Mouse (Mus musculus): Measurements from ENCODE around the gene 1110032A03Rik. TPM values are rescaled to one million over a fixed set of nuclear protein-coding genes. Genes with fewer than 3 reads are reported as not detected.

The 1110032A03Rik gene
- polyA plus RNA-seq, 1 experiment, result 46.5 TPM

GRCm38 (mm10) chr9:50768107-50769002 is 7.0 kb downstream of the 1110032A03Rik start, which contains the start of gene Fdxacb1:
Gene Fdxacb1, plus strand, starts transcription at chr9:50768236.
- DNase-seq (ENCODE audit: low read depth), result peak; percentile 100
- peak; percentile 68 for TF ChIP-seq CTCF (IDR thresholded peaks at IDR 0.05; ENCODE audit: borderline replicate concordance, extremely low read depth, insufficient read depth, insufficient read length)
- peak; percentile 52; the same call in 1 of the 2 replicates for TF ChIP-seq POLR2A (IDR thresholded peaks at IDR 0.05; ENCODE audit: borderline replicate concordance, extremely low read depth, insufficient read depth, insufficient read length, poor library complexity, severe bottlenecking)

DNA sequence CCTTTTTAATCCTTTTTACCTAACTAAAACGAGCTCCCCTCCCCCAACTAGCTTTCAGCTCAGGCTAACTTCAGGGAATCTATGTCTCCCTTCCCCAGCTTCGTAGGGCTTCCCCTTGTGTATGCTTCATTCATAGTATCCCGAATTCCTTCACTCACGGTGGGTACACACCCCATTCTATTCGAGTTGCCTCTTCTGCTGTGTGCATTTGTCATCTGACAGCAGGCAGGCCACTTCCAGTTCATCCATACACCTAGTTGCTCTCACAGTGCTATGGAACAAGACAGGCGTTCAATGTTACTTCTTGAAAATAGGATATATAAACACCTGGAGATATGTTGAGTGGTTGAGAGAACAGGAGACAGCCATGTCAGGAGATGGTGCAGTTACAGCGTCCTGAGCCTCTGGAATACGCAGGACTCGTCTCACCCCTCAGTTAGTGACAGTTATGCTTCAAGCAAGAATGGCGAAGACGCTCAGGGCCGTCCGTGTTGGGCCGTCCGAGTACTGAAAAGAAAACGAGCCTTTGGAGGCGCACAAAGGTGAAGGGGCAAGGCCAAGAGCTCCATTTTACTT is 7.7 kb downstream of the 1110032A03Rik start:
- no peak for TF ChIP-seq CTCF (IDR thresholded peaks at IDR 0.05; ENCODE audit: borderline replicate concordance, extremely low read depth, insufficient read depth, insufficient read length)
- TF ChIP-seq POLR2A (IDR thresholded peaks at IDR 0.05; ENCODE audit: borderline replicate concordance, extremely low read depth, insufficient read depth, insufficient read length, poor library complexity, severe bottlenecking), result no peak
- DNase-seq (ENCODE audit: low read depth), result no peak

GRCm38 (mm10) chr9:50763331-50763730 is 12.0 kb downstream of the 1110032A03Rik start:
- no peak for TF ChIP-seq POLR2A (IDR thresholded peaks at IDR 0.05; ENCODE audit: borderline replicate concordance, extremely low read depth, insufficient read depth, insufficient read length, poor library complexity, severe bottlenecking)
- peak; percentile 62; the same call in 1 of the 2 replicates for TF ChIP-seq CTCF (IDR thresholded peaks at IDR 0.05; ENCODE audit: borderline replicate concordance, extremely low read depth, insufficient read depth, insufficient read length)
- peak; percentile 65 for DNase-seq (ENCODE audit: low read depth)

DNA sequence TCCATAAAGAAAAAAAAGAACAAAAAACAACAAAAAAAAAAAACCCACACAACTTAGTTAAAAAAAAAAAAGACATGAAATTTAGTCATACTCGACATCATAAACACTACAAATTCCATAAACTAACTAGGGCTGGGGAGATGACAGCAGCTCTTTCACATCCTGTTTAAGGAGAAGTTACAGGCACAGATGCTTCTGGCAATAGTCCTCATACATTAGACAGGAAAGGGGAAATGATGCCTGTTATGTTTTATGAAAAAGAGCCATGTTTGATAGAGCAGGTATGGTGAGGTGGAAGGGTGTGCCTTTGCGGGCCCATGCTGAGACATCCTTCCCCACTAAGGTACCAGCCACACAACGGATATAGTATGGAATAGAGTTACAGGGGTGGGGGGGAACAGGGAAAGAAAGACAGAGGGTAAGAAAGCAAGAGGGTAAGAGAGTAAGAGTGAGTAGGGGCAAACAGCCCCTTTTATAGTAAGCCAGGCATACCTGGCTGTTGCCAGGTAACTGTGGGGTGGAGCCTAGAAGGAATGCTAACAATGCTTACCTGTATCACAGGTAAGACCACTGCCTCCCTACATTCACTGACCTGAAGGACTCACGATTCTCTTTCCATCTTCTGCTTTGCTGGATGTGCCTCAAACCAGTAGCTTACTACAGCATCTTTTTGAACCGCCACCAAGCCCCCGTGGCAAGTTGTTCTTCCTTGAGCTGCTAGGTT is 13.6 kb downstream of the 1110032A03Rik start:
- DNase-seq (ENCODE audit: low read depth), result no peak
- TF ChIP-seq CTCF (IDR thresholded peaks at IDR 0.05; ENCODE audit: borderline replicate concordance, extremely low read depth, insufficient read depth, insufficient read length), result no peak
- TF ChIP-seq POLR2A (IDR thresholded peaks at IDR 0.05; ENCODE audit: borderline replicate concordance, extremely low read depth, insufficient read depth, insufficient read length, poor library complexity, severe bottlenecking), result no peak

- TF ChIP-seq CTCF (IDR thresholded peaks at IDR 0.05; ENCODE audit: borderline replicate concordance, extremely low read depth, insufficient read depth, insufficient read length), result no peak
- no peak for TF ChIP-seq POLR2A (IDR thresholded peaks at IDR 0.05; ENCODE audit: borderline replicate concordance, extremely low read depth, insufficient read depth, insufficient read length, poor library complexity, severe bottlenecking)
Measured at GRCm38 (mm10) chr9:50756711-50757110, 18.6 kb downstream of the 1110032A03Rik start.

DNA sequence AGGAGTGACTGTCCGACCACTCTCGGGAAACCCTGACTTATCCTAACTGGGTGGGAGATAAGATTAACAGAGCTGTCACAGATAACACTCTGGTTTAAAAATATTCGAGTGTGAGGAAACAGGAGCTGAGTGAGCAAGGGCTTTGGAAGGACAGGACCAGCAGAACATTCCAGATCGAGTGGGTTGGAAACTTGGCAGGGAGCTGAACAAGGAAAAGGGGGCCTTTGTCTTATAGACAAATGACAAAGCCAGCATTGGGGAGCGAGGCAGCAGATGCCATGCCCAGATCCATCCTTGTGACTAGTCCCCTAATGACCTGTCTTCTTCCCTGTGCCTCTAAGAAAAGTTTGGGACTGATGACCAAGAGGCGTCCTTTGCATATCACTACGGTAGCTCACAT is 21.4 kb downstream of the 1110032A03Rik start:
- no peak for DNase-seq (ENCODE audit: low read depth)
- TF ChIP-seq POLR2A (IDR thresholded peaks at IDR 0.05; ENCODE audit: borderline replicate concordance, extremely low read depth, insufficient read depth, insufficient read length, poor library complexity, severe bottlenecking), result no peak
- TF ChIP-seq CTCF (IDR thresholded peaks at IDR 0.05; ENCODE audit: borderline replicate concordance, extremely low read depth, insufficient read depth, insufficient read length), result no peak

More at GRCm38 (mm10) chr9:50756711-50757110, 18.6 kb downstream of the 1110032A03Rik start:
- DNase-seq (ENCODE audit: low read depth), result no peak

GRCm38 (mm10) chr9:50752784-50753615 is 22.3 kb downstream of the 1110032A03Rik start:
- DNase-seq (ENCODE audit: low read depth), result peak; percentile 67
- TF ChIP-seq POLR2A (IDR thresholded peaks at IDR 0.05; ENCODE audit: borderline replicate concordance, extremely low read depth, insufficient read depth, insufficient read length, poor library complexity, severe bottlenecking) (no peak), CTCF (IDR thresholded peaks at IDR 0.05; ENCODE audit: borderline replicate concordance, extremely low read depth, insufficient read depth, insufficient read length) (no peak)

DNA sequence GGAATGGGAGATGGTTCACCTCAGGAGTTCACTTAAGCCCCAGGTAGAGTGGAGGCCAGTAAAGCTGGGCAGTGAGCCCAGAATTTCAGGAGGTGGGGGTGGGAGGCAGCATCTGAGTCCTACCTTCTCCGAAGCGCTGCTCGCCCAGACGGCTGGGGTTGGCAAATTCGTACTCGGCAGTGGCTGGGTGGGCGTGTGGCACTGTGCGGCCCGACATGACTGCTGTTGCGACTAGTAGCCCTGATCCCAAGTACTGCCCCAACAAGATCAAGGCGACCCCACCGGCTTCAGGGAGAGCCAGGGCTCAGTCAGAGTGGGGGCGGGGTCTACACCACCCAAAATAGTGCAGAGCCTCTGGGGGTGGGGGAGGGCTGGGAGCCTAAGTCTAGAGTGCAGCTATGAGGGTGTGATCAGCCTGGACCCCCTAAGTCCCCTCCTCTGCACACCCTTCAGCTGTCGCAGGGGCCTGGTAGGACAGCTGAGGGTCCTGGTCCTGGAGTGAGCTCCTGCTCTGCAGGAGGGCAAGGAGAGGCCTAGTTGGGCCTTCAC is 23.2 kb downstream of the 1110032A03Rik start, which contains the start of gene Hspb2:
Gene Hspb2 (minus strand): TSS at position 301 of the 549 bp plus-strand sequence.
- no peak for DNase-seq (ENCODE audit: low read depth)
- TF ChIP-seq CTCF (IDR thresholded peaks at IDR 0.05; ENCODE audit: borderline replicate concordance, extremely low read depth, insufficient read depth, insufficient read length), result no peak
- TF ChIP-seq POLR2A (IDR thresholded peaks at IDR 0.05; ENCODE audit: borderline replicate concordance, extremely low read depth, insufficient read depth, insufficient read length, poor library complexity, severe bottlenecking), result no peak

DNA sequence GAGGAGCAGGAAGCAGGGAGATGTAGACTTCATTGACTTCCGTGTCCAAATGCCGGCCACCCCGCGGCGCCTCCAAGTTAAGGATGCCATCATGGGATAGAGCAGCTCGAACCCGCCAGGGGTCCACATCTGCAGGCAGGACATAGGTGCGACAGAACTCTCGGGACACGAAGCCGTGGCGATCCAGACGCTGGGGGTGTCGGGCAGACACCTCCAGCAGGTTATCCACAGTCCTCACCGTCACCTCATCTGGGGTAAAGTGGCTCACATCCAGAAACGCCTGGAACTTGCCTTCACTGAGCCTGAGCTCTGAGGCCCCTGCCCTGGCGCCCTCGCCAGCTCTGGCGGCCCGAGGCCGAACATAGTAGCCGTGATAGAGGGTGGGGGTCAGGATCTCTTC is 24.0 kb downstream of the 1110032A03Rik start, which contains the start of gene Cryab:
Gene Cryab (plus strand): TSS at position 3 of the 400 bp plus-strand sequence.
- no peak for TF ChIP-seq POLR2A (IDR thresholded peaks at IDR 0.05; ENCODE audit: borderline replicate concordance, extremely low read depth, insufficient read depth, insufficient read length, poor library complexity, severe bottlenecking)
- TF ChIP-seq CTCF (IDR thresholded peaks at IDR 0.05; ENCODE audit: borderline replicate concordance, extremely low read depth, insufficient read depth, insufficient read length), result no peak

GRCm38 (mm10) chr9:50750706-50751105 is 24.6 kb downstream of the 1110032A03Rik start:
- TF ChIP-seq CTCF (IDR thresholded peaks at IDR 0.05; ENCODE audit: borderline replicate concordance, extremely low read depth, insufficient read depth, insufficient read length) (no peak), POLR2A (IDR thresholded peaks at IDR 0.05; ENCODE audit: borderline replicate concordance, extremely low read depth, insufficient read depth, insufficient read length, poor library complexity, severe bottlenecking) (no peak)
- DNase-seq (ENCODE audit: low read depth), result no peak

More for the DNA sequence above, 24.0 kb downstream of the 1110032A03Rik start, which contains the start of gene Cryab:
- no peak for DNase-seq (ENCODE audit: low read depth)
